Mouse (Mus musculus): ENCODE measurements around the gene Olfr429.
"Not testable (repeated sequence)": the region's sequence is repeated elsewhere in the genome, so short reads cannot be mapped to it uniquely, and the experiment has no call there.

The Olfr429 gene

GRCm38 (mm10) chr1:174084031-174084430, at the start of gene Olfr429:
Gene Olfr429, plus strand, starts transcription at chr1:174084331.
- DNase-seq (ENCODE audit: low spot score) = no peak

- no peak for DNase-seq (ENCODE audit: low spot score)
Observed at GRCm38 (mm10) chr1:174035841-174036240, 48.3 kb upstream of the Olfr429 start.

GRCm38 (mm10) chr1:174038480-174038879, 45.7 kb upstream of the Olfr429 start:
- no peak for DNase-seq (ENCODE audit: low spot score)

- DNase-seq (ENCODE audit: low spot score) = peak; percentile 75
Observed at GRCm38 (mm10) chr1:174040523-174041177, 43.5 kb upstream of the Olfr429 start, which contains the start of gene Olfr433. Gene Olfr433, plus strand, starts transcription at chr1:174040705.

- DNase-seq (ENCODE audit: low spot score) = not testable (repeated sequence)
Observed at GRCm38 (mm10) chr1:174042091-174042884, 41.8 kb upstream of the Olfr429 start.

GRCm38 (mm10) chr1:174044431-174044830, 39.7 kb upstream of the Olfr429 start:
- peak; percentile 28 for DNase-seq (ENCODE audit: low spot score)

- DNase-seq (ENCODE audit: low spot score) = not testable (repeated sequence)
Observed at GRCm38 (mm10) chr1:174048227-174048626, 35.9 kb upstream of the Olfr429 start.

GRCm38 (mm10) chr1:174048893-174049292, 35.2 kb upstream of the Olfr429 start, which contains the start of gene Olfr432:
Gene Olfr432, plus strand, starts transcription at chr1:174049205.
- DNase-seq (ENCODE audit: low spot score) = no peak

GRCm38 (mm10) chr1:174049357-174049756, 34.8 kb upstream of the Olfr429 start:
- not testable (repeated sequence) for DNase-seq (ENCODE audit: low spot score)

GRCm38 (mm10) chr1:174050532-174050931, 33.6 kb upstream of the Olfr429 start:
- DNase-seq (ENCODE audit: low spot score) = no peak

GRCm38 (mm10) chr1:174051515-174051914, 32.6 kb upstream of the Olfr429 start:
- DNase-seq (ENCODE audit: low spot score) = no peak

- no peak for DNase-seq (ENCODE audit: low spot score)
Observed at GRCm38 (mm10) chr1:174051931-174052536, 32.1 kb upstream of the Olfr429 start.

GRCm38 (mm10) chr1:174052981-174053380, 31.1 kb upstream of the Olfr429 start:
- DNase-seq (ENCODE audit: low spot score) = no peak

- DNase-seq (ENCODE audit: low spot score) = no peak
Observed at GRCm38 (mm10) chr1:174055248-174055647, 28.9 kb upstream of the Olfr429 start.

- no peak for DNase-seq (ENCODE audit: low spot score)
Observed at GRCm38 (mm10) chr1:174066305-174066704, 17.8 kb upstream of the Olfr429 start, which contains the start of gene Olfr430. Gene Olfr430, plus strand, starts transcription at chr1:174066605.

- no peak for DNase-seq (ENCODE audit: low spot score)
Observed at GRCm38 (mm10) chr1:174096591-174096990, 12.5 kb downstream of the Olfr429 start, which contains the start of gene Olfr427. Gene Olfr427, plus strand, starts transcription at chr1:174096891.

GRCm38 (mm10) chr1:174103735-174104134, 19.6 kb downstream of the Olfr429 start:
- no peak for DNase-seq (ENCODE audit: low spot score)

- DNase-seq (ENCODE audit: low spot score) = no peak
Observed at GRCm38 (mm10) chr1:174121062-174121461, 36.9 kb downstream of the Olfr429 start, which contains the start of gene Olfr231. Gene Olfr231, minus strand, starts transcription at chr1:174121162.

- DNase-seq (ENCODE audit: low spot score) = no peak
Observed at GRCm38 (mm10) chr1:174131217-174131616, 47.1 kb downstream of the Olfr429 start, which contains the start of gene Olfr424. Gene Olfr424, plus strand, starts transcription at chr1:174131517.

- no peak for DNase-seq (ENCODE audit: low spot score)
Observed at GRCm38 (mm10) chr1:174131999-174132398, 47.9 kb downstream of the Olfr429 start.
